Mouse (Mus musculus) hindlimb bud, embryonic 11.5 days (tissue): ENCODE data around the gene Mllt11.
"Not testable (repeated sequence)": the region's sequence is repeated elsewhere in the genome, so short reads cannot be mapped to it uniquely, and the experiment has no call there.

ENCODE experiments used
- DNase-seq: peaks from one replicate; pipeline ENCODE4 v3.0.0-alpha.2; 2012; ENCODE audit warnings: low read depth, low spot score; ENCODE audit errors: extremely low spot score

The Mllt11 gene

GRCm38 (mm10) chr3:95218466-95219137 lies 13.4 kb downstream of the Mllt11 start:
- DNase-seq, result no peak

GRCm38 (mm10) chr3:95217255-95218134 lies 14.5 kb downstream of the Mllt11 start, which contains the start of gene Gabpb2:
Gene Gabpb2 (minus strand): TSS chr3:95217916.
- peak; percentile 92 for DNase-seq

- DNase-seq, result peak; percentile 69
These were observed 15.2 kb downstream of the Mllt11 start for GRCm38 (mm10) chr3:95216655-95217254.

DNA sequence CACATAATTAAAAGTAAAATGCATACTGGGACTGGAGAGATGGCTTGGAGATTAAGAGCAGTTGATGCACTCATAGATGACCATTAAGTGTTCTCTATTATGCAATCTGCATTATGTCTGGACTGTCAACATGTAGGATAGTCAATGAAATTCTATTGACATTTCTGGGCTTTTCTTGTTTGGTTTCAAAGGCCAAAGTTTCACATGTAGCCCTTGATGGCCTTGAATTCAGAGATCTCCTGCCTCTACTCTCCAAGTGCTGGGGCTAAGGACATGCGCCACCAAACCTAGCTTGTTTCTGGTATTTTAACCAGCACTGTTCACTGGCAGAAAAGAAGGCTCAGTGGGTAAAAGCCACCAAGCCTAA lies 18.4 kb downstream of the Mllt11 start:
- DNase-seq, result no peak

DNA sequence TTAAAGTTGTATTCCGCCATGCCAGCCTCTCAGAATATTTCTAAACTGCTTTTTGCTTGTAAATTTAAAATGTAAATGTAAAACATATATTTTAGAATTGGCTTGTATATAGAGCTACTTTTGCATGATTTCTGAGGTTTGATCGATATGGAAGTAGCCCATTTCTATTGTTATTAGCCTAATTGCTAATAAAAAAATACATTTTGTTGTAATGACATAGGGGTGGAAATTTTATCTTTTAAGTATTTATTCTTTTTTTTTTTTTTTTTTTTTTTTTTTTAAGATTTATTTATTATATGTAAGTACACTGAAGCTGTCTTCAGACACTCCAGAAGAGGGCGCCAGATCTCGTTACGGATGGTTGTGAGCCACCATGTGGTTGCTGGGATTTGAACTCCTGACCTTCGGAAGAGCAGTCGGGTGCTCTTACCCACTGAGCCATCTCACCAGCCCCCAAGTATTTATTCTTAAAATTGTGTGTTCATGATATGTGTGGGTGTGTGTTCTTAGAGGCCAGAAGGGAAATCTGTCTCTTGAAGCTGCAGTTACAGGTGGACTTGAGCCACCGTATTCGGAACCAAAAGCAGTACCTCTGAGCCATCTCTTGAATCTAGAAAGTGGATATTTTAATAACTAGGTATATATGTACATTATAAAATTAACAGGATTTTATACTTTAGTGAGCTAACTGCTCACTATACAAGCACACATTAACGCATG lies 18.9 kb downstream of the Mllt11 start:
- not testable (repeated sequence) for DNase-seq

- no peak for DNase-seq
These were observed 21.4 kb downstream of the Mllt11 start for GRCm38 (mm10) chr3:95210585-95210984.

DNA sequence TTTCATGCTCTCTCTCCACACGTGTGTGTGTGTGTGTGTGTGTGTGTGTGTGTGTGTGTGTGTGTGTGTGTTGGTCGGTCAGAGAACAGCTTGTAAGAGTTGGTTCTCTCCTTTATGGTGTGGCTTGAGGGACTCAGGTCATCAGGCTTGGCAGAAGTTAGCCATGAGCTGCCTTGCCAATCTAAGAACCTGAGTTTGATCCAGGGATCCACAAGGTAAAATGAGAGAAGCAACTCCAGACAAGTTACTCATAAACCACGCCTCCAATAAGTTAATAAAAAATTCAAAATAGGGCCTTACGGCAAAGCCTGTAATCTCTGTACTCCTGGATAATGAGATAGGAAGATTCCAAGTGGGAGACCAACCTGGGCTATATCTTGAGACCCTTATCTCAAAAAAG lies 23.7 kb downstream of the Mllt11 start:
- no peak for DNase-seq

DNA sequence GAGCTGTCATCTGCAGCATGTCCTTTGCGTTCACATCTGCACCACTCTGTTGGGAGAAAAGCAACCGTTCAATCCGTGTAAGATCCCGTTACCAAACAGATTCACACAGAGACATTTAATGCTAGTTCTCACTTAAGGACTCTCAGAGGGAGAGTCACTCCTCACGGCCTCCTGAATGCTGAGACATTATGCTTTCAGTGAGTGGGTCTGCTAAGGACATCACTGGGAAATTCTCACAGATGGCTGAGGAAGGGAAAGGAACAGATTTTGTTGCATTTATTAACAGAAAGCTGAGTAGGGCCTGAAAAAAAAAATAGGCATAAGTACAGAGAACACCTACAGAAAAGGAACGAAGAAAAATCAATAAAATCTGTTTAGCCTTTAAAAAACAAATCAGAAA lies 28.1 kb downstream of the Mllt11 start:
- DNase-seq, result no peak

- DNase-seq, result no peak
These were observed 31.4 kb downstream of the Mllt11 start for GRCm38 (mm10) chr3:95200562-95200961.

DNA sequence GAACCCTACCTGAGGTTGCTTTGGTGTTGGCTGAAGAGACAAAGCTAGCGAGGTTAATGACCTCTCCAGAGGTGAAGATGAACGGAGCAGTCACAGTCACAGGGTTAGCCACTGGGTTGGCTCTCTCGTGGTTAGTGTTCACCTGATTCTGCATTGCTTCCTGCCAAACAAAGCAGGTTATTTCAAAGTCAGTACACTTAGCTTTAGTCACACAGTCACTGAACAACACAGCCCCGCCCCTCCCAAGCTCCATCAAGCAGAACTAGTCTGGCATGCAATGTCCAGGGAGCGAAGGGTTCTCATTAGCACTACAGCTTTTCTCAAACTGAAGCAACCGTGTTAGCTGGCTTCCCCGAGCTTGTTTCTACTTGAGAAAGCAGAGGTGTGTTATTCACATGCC lies 31.8 kb downstream of the Mllt11 start:
- DNase-seq, result no peak

- no peak for DNase-seq
These were observed 32.9 kb downstream of the Mllt11 start for GRCm38 (mm10) chr3:95199101-95199500.

GRCm38 (mm10) chr3:95195772-95196171 lies 36.2 kb downstream of the Mllt11 start:
- no peak for DNase-seq

DNA sequence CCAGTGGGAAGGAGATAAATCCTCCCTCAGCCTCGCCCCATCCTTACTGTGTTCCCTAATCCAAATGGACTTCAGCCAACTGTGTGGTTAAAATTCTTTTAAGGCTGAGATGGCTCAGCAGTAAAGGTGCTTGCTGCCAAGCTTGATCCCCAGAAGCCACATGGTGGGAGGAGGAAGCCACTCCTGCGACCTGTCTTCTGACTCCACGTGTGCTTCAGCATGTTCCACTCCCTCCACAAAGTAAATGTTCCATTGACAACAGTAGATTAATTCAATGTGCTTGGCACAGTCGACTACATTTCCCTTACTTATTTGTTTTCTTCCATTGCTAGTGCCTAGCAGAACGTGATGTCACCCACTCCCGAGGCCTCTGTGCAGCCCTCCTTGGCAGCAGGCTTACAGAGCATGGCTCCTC lies 37.2 kb downstream of the Mllt11 start:
- no peak for DNase-seq

- no peak for DNase-seq
These were observed 45.1 kb downstream of the Mllt11 start for GRCm38 (mm10) chr3:95186888-95187287.

DNA sequence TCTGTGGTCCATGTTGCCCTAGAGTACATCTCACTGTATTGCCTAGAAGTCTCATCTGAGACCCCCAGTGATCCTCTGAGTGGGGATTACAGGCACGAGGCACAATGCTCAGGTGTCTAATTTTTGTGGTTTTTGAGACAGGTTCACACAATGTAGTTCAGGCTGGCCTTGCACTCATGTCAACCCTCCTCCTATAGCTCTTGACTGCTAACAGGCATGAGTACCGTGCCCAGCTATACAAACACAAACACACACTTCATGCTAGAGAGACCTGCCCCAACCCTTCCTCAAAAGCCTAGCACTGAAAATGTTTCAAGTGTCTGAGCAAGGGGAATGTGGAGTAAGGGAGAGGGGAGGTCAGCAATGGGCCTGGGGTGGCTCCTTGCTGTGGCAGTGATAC lies 45.9 kb downstream of the Mllt11 start:
- no peak for DNase-seq

DNA sequence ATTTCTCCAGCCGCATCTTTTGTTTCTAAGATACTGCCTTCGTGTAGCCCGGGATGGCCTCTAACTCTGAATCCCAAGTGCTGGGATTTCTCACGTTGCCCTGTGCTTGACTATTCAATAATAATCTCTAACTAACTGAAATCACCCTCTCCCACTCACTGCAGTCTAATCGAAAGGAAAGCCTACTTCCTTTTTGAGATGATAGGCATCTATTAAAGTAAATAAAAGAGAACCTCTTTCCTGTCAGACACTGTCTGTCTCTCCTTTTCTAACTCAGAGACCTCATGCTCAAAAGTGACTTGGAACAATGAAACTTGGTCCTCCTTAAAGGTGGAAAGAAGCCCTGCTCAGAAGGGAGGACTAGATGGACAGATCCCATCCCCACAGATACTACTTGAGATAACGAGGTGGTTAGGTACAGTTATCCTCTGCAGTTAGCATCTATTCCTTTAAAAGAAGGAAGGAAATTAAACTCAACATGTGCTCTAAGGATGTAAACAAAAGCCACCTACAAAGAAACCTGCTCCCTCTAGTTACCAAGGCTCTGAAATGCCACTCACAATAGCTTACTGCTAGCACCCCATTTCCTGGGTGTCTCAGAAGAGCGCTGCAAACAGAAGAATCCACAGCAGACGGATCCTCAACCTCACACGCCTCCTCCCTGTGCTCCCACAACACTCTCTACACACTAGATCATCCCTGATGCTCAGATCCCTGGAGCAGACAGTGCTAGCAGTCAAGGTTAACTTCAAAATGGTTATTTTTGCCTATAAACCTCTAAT lies 47.0 kb downstream of the Mllt11 start:
- DNase-seq, result no peak

DNA sequence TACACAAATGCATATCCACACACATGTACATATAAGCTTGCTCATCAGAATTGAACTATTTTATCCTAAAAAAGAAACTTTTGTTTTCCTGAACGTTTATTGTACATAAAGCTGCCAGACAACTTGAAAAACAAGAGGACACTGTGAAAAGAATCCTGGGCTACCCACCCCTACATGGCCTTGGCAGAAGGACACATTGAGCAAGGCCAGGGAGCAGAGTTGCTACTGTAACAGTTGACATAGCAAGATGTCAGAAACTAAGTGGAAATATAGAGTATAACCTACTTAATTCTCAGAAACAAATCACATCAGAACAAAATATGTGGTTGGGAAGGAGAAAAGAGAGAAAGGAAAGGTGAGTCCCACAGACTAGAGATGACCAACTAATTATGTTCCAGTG lies 50.1 kb downstream of the Mllt11 start:
- DNase-seq, result no peak

- no peak for DNase-seq
These were observed 52.1 kb downstream of the Mllt11 start for GRCm38 (mm10) chr3:95179890-95180289.

DNA sequence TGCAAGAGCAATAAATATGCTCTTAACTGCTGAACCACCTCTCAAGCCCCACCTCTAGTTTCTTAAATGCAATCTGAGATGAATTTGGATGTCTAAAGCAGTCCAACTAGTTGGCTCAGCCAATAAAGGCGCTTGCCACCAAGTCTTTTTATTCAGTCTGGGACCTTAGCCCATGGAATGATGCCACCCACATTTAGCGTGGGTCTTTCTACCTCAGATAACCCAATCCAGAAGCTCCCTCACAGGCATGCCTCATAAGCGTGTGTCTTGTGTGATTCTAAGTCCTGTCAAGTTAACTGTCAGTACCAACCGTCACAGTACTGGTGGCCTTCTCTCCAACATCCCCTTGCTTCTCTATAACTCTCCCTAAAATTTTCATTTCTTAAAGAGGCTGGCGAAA lies 53.0 kb downstream of the Mllt11 start:
- DNase-seq, result no peak

GRCm38 (mm10) chr3:95177583-95177982 lies 54.4 kb downstream of the Mllt11 start:
- no peak for DNase-seq
